Mouse (Mus musculus) cerebellum, adult 11 months (tissue): Measurements from ENCODE around the gene Fbxl17.
A peak's percentile ranks its signal among the peaks of the same experiment; 100 is the strongest.

ENCODE experiments used
- DNase-seq: peaks from one replicate; pipeline ENCODE4 v3.0.0; 2022

The Fbxl17 gene

DNA sequence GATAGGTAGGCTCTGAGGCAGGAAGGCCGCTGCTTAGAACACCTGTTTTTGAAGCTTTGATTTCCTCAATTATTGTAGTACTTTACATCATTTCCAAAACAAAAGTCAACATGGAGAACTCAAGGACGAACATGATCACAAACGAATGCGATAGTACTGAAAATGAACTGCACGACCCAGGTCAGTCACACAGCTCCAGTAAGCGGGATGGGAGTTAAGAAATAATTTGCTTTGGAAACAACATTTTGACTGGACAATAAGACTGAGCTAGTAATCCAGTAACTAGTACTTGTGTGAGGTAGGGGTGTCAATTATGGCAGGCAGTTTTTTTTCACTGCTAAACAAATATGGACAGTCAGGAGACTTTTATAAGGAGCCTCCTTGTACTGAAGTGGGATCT, 414.6 kb downstream of the Fbxl17 start:
- no peak for DNase-seq

DNA sequence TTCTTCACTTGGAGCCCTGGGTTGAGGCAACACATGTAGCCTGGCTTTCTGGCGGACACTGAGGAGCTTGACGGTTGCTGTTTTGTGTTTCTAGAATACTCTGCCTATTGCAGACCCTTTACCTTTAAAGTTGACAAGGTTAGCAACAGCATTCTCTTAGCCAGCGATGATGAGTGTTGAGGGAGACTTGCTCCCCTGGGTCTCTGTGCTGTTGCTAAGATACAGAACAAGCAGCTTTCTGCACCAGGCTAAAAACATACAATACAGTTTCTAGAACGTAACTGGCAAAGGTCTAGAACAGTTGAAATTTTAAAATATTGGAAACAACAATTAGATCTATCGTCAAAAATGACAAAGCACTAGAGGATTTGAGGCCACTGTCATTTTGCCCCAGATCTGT, 420.7 kb downstream of the Fbxl17 start:
- no peak for DNase-seq

DNA sequence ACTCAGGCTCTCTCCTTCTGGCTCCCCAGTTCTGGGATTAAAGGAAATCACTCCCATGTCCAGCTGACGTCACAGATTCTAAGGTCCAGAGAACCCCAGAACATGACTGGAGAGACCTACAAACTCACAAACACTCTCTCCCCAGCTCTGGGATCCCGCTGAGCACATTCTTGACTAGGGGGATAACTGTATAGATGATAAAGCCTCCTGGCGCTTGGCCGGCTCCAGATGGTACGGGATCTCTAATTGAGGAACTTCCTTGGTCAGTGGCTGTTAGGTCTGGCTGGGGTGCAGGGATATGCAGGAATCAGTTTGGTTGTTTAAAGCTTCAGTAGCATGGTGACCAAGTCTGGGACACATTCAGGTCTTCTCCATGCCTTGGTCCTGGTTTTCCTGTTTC, 422.3 kb downstream of the Fbxl17 start:
- DNase-seq: peak; percentile 10

DNA sequence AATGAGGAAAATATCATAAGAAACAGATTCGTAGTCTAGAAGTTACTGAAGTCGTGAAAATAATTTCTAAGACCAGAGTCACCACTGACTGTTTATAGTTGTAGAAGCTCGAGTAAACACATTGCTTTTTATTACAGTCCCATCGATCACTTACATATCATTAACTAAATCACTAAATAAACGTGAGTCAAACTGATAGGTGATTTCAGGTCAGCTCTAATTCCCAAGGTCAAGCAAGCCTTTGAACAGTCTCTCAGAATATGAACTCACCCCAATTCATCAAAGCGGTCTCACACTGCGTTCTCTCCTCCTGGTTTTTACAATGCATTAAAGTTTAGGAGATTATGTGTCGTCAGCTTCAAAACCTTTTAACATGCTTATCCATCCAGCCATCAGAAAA, 423.2 kb downstream of the Fbxl17 start:
- DNase-seq: no peak

DNA sequence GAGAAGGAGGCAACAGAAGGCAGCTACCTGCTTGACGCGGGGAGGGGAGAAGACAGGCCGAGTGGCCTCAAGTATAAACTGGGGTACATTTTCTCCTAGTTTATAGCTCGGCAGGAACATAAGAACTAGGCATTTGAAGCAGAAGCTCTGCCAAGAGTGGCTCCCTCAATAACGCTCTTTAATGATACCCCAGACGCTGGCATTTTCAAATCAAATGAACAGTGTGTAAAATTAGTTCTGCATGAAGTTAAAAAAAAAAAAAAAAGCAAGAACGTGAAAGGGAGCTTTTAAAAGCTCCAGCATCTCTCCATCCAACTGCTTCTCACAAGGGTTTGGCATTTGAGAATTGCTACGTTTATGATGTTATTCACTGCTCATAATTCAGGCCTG, 423.8 kb downstream of the Fbxl17 start:
- no peak for DNase-seq

DNA sequence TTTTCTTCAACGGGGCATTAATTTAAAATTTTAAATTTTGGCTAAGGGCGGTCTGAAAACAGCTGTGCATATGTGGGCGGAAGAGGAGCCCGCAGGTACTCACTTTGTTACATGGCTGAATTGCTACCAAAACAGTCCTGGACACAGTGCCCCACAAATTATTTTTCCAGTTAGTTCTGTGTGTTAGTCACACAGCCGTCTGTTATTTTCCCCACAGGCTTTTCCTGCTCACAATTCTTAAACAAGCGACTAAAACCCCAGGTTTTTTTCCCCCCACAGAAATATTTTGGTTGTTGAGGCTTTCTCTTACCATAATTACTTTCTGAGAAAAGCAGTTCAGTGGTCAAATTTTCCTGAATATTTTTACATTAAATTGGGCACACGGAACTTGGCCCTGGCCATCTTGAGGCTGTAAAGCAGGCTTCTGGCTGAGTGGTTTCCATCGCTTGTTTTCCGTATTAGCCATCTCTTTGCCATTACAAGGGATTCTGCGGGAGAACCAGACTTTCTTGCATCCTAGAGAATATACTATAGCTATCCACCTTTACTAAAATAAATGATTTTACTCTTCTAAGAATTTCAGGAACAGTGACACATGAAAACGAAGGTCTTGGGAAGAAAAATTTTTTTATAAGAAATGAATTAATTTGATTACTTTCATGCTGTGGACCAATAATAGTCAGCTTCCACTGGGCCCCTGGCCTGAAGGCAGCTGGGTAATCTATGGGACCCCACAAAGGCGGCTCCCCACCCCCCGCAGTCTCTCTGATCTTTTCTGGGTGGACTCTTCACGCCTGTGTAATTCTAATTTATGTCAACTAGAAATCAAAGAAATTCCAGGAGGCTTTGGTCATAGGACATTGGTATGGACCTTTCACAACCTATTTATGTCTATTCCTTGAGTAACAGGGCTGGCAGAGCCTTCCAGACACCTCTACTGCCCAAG, 424.5 kb downstream of the Fbxl17 start:
- no peak for DNase-seq

DNA sequence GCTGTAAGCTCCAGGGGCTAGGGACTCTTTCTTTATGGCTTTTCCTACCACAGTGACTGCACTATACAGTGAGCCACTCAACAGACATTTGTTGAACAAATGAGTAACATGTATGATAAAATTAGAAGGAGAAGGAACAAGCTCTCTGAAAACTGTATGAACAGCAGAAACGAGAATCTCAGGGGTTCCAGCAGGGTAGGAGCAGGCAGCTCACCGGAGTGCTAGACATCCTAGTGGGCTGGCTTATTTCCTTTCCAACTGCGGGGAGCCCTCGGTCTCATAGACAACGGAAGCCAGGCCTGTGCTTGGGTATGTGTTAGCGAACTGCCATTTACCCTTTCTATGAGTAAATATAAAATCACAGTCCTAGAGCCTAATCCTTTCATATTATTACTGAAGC, 426.5 kb downstream of the Fbxl17 start:
- DNase-seq: no peak

DNA sequence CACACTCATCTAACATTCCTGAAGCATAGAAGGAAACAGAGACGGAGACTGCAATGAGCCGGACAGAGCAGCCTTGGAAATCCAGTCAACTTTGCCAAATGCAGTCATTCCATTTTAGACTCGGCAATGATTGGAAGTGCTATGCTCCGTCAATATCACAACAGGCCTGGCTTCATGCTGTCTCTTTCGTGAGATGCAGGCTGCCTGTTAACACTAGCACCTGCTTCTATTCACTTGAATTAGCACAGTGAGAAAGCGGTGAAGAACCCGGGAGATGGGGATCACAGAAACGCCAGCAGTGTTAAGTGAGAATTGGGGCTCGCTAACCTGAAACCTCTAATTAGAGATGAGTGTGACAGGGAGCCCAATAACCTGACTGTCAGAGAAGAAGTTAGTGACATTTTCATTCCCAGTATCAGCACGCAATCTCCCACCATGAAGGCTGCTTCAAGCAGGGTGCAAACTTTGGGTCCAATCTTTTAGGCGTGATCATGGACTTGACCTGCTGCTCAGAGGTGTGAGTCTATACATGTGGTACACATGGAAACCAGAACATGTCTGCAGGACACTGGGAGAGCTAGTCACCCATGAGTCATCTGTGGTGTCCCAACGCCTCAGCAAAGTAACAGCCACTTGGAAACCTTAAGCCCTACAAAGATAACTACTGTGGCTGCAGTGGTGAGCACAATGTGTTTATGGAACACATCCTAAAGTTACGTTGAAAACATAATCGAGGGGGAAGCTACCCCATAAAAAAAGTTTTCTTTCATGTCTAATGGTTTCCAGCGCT, 428.5 kb downstream of the Fbxl17 start:
- no peak for DNase-seq

DNA sequence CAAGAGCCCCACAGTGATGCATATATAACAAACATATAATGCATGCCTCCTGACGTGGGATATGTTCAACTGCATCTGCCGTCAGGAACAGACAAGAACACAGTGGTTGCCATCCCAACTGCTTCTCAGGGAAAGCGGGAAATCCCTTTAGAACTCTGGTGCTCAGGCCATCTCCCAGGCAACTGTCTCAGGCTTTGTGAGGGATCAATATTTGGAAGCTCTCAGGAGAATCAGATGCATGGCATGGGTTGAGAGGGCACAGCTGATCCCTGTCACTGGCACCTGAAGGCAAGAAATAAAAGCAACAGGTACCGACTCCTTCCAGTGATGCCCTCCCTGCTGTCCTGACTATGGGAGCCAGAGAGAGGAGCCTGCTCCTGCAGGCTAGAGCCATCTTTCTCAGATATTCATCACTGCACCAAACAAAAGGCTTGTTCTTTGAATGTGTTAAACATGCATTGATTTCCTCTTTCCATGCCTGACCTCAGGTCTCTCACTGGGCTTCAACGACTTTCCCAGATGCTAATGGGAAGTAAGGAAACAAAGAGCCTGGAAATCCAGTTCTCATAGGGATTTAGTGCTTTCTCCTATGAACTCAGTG, 429.6 kb downstream of the Fbxl17 start:
- no peak for DNase-seq

DNA sequence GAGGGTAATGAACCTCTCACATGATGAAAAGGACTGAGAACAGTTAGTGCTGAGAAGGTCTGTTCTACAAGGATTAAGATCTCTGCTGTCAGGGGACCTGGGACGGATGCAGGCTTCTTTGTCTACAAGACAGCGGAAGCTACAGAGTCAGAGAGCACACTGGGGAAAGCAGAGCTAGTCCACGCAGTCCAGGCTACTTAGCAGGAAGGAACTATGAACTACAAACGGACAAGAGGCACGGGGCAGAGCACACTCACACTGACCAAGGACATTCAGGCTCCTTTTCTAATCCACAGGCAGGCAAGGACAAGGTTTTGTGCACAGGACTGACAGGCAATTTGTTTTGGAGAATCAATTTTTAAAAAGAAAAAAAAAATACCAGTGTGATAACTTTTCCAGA, 437.0 kb downstream of the Fbxl17 start:
- DNase-seq: no peak

DNA sequence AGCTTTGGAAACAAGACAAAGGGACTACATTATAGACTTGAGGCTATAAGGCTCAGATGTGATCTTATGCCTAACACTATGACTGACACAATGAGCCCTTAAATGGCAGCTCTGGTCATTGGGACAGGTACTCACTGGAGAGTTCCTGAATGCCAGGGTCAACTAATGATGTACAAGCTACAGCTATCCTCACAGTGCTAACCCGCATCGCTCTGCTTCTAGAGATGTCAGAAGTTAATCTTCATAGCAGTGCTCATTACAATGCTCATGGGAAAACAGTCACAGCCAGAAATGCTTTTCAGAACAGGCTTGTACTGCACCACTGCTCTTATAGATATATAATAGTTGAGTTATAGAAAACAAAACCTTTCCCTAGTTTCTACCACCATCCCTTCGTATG, 438.0 kb downstream of the Fbxl17 start:
- no peak for DNase-seq

DNA sequence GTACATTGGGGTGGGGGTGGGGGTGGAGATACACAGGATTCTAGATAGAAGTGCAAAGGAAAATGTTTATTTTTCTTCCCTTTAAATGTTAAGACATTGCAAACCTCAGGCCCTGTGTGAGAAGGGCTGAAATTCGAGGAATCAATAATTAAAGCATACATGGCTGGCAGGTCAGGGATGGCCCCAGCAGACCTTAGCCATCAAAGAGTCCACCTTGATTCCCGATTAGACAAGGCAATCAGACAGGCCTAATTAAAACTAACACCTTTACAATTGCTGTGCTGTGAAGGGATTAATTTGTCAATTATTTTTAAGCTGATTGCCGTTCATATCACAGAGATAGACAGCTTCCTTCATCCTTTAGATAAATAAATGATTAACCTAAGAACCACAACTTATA, 439.0 kb downstream of the Fbxl17 start:
- no peak for DNase-seq

DNA sequence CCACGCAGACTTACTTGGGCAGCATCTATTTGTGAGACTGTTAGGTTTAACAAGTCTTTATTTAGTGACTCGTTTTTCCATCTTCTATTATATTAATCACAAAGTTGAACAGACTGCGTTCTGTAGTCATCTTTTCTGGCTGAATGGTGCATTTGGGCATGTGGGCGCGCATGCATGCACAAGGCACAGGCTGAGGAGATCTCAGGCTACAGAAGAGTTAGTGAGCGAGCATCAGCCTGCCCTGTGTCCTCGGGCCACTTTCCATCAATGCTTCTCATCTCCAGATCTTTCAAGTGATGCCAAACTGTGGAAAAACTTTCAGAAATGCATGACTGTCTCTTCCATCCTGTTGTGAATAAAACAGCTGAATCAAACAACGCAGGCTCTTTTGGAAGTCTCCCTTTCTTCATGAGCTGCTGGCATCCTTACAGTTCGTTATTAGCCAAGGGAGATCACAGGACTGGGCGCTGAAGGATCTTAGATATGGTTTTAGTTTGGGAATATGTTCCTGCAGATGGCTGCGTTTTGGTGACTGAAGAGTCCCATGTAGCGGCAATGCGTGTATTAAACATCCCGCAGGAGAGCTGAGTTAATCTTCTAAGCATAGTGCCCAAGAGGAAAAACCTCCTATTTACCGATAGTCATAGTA, 442.0 kb downstream of the Fbxl17 start:
- no peak for DNase-seq

DNA sequence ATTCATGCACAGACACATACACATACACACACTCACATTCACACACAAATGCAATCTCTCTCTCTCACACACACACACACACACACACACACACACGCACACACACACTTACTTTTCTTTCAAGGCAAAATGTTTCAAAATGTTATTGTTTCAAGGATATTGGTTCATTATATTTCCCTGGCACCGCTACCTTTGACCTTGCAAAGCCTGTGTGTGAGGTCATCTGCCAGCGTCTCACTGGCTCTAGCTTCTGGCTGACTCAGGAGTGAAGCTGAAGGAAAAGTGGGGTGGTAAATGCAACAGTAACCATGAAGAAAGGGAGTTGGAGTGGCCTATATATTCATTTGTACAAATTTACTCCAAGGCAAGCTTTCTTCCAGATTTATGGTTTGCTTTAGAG, 442.8 kb downstream of the Fbxl17 start:
- DNase-seq: no peak

DNA sequence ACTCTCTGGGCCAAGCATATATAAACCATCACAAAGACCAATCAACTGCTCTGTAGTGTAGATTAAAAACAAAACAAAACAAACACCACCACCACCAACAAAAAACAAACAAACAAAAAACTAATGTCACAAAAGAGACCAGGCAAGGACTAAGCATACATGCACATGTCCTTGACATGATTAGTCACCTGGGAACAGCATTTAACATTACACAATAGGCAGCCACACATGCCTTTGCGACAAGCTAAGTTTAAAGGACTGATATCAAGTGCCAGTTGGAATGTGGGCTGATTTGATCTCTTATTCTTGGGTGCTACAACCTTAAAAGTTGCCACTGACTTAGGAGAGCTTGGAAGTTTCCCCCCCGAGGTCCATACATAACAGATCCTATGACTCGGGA, 446.5 kb downstream of the Fbxl17 start:
- DNase-seq: no peak

DNA sequence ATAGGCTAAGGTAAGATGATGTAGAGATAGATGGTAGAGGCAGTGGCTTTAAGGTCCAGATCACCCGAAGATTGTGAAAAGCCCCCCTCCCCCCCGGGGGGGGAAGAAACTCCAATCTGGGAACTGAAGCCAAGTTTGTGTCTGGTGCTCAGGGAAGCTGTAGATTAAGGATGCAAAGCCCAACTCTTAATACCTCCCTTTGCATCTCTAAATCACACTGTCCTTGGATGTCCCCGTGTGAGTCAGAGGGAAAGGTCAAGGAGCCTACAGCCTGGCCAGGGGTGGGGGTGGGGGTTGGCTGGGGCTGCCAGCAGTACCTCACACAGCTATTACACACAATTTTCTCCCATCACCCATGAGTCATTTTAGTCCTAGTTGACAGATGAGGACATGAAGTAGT, 453.4 kb downstream of the Fbxl17 start:
- no peak for DNase-seq

DNA sequence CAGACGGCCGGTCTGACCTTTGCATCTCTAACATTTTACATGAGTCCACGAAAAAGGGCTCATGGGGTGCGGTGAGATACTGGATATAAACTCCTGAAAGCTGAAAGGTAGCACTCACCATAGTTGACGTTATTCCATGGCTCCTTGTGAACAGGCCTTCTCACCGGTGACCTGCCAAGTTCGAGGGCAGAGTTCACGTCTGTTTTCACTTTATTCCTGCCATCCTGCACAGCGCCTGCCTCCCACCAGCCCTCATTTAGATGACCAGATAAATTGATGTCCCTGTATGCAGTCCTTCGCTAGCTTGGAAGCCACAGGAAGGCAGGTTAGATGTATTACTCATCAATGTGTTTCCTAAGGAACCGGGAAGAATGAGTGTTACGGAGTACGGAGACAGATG, 454.5 kb downstream of the Fbxl17 start:
- no peak for DNase-seq

DNA sequence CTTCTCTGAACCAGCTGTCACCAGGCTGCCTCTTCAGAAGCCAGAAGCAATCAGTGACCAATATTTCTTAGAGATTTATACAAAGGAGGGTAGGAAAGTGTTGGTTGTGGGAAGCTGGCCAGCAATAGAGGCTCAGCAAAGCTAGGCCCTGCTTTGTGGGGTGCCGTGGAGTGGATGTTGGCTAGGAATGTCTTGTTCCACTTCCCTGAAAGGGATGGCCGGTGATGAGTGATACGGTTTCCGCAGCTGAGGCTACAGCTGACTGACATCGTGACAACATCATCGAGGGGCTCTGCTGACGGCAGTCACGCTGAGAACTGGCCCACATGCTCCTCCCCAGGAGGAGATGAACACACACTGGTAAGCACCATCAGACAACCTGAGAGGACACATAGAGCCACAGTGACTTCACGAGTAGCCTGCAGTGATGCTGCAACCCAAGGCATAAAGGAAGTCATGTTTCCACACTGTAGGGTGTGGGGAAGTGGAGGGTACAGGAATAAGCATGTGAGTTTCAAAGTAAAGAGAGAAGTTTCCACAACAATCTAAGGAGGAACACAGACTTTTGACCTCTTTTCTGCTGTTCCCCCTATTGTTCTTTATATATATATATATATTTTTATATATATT, 456.7 kb downstream of the Fbxl17 start:
- no peak for DNase-seq

DNA sequence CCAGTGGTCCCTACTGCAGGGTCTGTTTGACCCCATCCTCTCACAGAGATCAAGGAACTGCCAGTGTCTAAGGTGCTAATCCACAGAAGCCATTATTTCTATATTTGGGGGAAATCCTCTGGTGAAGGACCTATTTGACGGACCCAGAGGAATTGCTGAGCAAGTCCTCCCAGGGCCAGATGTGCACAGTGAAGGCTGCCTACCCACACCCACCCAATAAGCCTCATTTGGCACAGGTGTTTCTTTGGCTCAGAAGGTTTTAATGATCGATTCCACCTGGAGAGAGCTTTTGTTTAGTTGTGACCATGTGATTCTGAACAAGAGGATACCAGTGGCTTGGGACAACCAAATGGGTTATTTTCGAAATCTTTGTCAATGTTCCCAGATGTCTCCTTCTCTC, 462.3 kb downstream of the Fbxl17 start:
- DNase-seq: no peak

DNA sequence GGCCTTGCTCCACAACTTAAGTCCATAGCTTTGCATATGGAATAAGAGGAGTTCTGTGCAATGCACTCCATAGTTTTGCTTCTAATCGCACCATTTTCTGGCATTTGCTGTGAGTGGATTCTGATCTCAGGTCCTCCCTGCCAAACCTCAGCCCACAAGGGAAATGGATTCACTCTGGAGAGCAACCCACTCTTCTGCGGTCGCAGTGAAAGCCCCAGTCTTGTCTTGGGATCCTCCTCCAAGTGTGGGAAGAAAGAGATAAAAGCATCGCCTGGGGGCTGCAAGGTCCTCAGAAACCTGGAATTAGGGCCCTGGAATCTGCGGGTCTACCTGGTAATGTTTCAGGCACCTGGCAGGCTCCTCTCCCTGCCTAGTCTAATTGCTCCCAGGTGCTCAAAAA, 466.7 kb downstream of the Fbxl17 start:
- no peak for DNase-seq

DNA sequence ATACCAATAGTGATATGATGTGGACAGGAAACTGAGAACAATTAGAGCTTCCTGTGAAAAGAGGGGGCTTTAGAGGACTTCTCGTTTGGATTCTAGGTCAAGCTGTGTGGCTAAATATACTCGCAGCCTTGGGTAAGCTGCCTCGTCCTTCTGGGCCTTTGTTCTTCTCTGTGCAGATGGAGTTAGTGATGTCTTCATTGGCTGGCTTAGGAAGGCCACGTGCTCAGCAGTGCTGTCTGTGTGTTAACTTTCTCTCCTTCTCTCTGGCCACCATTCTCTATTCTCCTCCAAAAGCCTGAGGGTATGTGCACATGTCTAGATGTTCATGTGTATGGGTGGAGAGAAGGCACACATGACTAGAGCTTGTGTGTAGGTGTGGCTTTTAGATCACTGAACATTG, 470.7 kb downstream of the Fbxl17 start:
- DNase-seq: no peak

DNA sequence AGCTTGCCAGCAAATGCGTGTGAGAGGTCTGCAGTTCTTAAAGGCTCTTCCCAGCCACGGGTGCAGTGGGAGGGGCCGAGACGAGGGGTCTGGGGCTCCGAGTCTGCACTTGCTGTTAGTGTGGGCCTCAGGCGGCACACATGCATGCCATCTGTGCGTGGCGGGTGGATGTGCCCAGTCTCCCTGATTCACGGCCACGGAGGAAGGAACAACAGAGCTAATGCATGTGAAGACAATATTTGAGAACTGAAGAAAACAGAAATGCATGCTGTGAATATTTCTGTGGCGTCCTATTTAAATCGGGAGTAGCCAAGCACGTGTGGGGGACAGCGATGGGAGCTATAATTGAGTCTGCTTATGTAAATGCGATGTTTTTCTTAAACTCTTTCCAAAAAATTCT, 474.6 kb downstream of the Fbxl17 start:
- DNase-seq: no peak

DNA sequence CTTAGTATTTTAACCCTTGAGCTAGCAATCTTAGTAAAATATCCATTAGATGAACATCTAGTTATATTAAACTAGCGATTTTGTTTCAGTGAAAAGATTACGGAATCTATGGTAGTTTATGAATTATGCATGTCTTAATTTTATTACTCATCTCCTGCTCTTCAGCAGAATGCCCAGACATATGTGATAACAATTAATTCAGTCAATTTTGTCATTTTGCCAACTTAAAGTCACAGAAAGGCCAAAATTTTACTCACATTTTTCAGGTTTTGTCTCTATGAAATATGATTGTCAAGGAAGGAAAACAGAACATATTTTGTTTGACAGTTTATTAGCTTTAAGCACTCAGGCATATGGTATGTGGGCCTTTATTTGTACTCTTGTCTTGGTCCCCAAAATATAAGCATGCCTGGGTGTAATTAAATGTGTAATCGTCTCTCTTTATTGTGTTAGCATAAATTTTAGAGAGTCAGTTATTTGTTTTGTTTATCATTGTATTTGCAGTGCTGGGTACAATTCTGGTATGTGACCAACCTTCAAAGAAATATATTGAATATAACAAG, 482.1 kb downstream of the Fbxl17 start:
- DNase-seq: no peak
